Mouse (Mus musculus) hindbrain, embryonic 11.5 days (tissue): ENCODE measurements around the gene Adss. TPM values are rescaled to one million over a fixed set of nuclear protein-coding genes. Genes with fewer than 3 reads are reported as not detected.
A peak's percentile ranks its signal among the peaks of the same experiment; 100 is the strongest.

Experiments used
- ATAC-seq: fragments of 200-750 bp; cut with Nextera tagmentation; 2 replicates; pipeline ENCODE4 v1.8.0; 2017; ENCODE audit warnings: mild to moderate bottlenecking, moderate TSS enrichment, moderate library complexity; ENCODE audit not compliant: low FRiP score
- DNase-seq: peaks from one replicate; pipeline ENCODE4 v3.0.0-alpha.2; 2015; ENCODE audit warnings: low spot score
- H3K27ac ChIP-seq: fragments of 300-500 bp; sonication (generic); 2 replicates; pipeline ENCODE4 v1.5.1; 2014; ENCODE audit warnings: mild to moderate bottlenecking, low read depth, low read length
- H3K27me3 ChIP-seq: fragments of 300-500 bp; sonication (generic); 2 replicates; pipeline ENCODE4 v1.6.1; 2014; ENCODE audit warnings: mild to moderate bottlenecking, low read length, moderate library complexity, mixed read lengths; ENCODE audit not compliant: control insufficient read depth, insufficient read depth
- H3K36me3 ChIP-seq: fragments of 300-500 bp; sonication (generic); 2 replicates; pipeline ENCODE4 v1.6.1; 2014; ENCODE audit warnings: mild to moderate bottlenecking, low read length, moderate library complexity, mixed read lengths; ENCODE audit not compliant: control insufficient read depth, insufficient read depth
- H3K4me1 ChIP-seq: fragments of 300-500 bp; sonication (generic); replicated peaks from 2 replicates; pipeline ENCODE4 v1.6.1; 2014; ENCODE audit warnings: low read length, mixed read lengths; ENCODE audit not compliant: control insufficient read depth, insufficient read depth
- H3K4me2 ChIP-seq: fragments of 300-500 bp; sonication (generic); replicated peaks from 2 replicates; pipeline ENCODE4 v1.6.1; 2014; ENCODE audit warnings: mild to moderate bottlenecking, low read depth, low read length
- H3K4me3 ChIP-seq: fragments of 300-500 bp; sonication (generic); 2 replicates; pipeline ENCODE4 v1.5.1; 2014; ENCODE audit warnings: low read depth, low read length
- H3K9ac ChIP-seq: fragments of 300-500 bp; sonication (generic); 2 replicates; pipeline ENCODE4 v1.6.1; 2014; ENCODE audit warnings: low read depth, low read length
- H3K9me3 ChIP-seq: fragments of 300-500 bp; sonication (generic); 2 replicates; pipeline ENCODE4 v1.6.1; 2016; ENCODE audit warnings: low read length; ENCODE audit not compliant: control insufficient read depth
- WGBS: fragments of 180-500 bp; shearing (Covaris S2); extraction: QIAGEN DNeasy Blood & Tissue Kit; methylation state at CpG from one replicate; pipeline ENCODE4 v1.1.7; 2014; 5-methylcytosine and 5-hydroxymethylcytosine counted together
- polyA plus RNA-seq: library from polyadenylated mRNA; unstranded; fragments of >200 nt; fragmentation: Nextera tagmentation; extraction: Ambion mirVana; gene quantifications from 2 replicates; pipeline ENCODE4 v1.2.1, GENCODE M21; 2014

Gene Adss
- polyA plus RNA-seq, 1 experiment from 2014 or later, result 59.0 TPM

DNA sequence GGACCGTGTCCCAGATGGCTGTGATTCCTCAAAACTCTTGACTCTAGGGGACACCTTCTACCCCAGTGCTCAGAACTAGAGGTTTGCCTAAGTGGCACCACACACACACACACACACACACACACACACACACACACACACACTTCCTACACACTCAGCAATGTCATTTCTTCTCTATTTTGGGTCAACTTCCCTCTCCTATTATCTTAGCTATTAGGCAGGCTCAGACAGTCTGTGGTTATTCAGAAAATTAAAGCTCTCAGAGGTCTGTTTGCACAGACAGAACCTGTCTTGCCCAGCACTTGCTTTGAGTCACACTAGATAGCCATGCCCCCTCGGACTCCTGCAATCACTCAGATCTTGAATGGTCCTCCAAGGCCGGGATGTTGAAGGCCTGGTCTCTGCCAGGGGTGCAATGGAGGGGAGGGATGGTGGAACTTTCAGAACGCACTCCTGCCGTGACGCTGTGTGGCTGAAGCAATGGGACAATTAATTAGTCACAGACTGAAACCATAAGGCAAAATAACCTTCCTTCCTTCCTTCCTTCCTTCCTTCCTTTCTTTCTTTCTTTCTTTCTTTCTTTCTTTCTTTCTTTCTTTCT is 58.7 kb downstream of the Adss start:
- ATAC-seq (no peak), DNase-seq (no peak)
- 63% methylated on average over 6 of the region's 6 CpGs for WGBS

DNA sequence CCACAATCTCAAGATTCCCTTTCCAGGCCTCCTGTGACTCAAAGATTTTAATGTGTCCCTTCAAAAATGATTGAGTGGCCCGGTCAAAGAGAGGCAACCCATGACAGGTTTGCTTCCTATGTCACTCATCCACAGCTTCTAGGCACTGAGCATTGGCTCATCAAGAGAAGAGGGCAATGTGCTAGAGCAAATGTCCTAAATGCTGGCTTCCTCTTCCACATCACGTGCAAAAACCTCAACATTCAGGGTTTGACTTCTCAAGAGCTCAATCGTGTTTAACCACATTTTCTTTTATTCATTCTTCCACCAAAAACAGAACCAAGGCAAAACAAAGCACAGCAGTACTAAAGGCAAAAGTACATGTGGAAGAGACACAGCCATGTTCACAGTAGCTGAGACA is 64.3 kb downstream of the Adss start:
- Histone ChIP-seq H3K4me3 (no peak overlapping the region), H3K4me1 (no peaks in the 10 kb centered on the region), H3K27ac (no peak overlapping the region), H3K4me2 (no peak overlapping the region), H3K27me3 (no peaks in the 10 kb centered on the region), H3K36me3 (no peaks in the 10 kb centered on the region), H3K9me3 (no peaks in the 10 kb centered on the region), H3K9ac (no peak overlapping the region)
- ATAC-seq (no peak), DNase-seq (no peak)
- 92% methylated on average over 3 of the region's 3 CpGs for WGBS

More for the DNA sequence above, 58.7 kb downstream of the Adss start:
- no peaks in the 10 kb centered on the region for H3K9me3 ChIP-seq
- H3K27me3 ChIP-seq, result no peaks in the 10 kb centered on the region
- H3K4me3 ChIP-seq, result no peak overlapping the region
- no peak overlapping the region for H3K27ac ChIP-seq
- no peak overlapping the region for H3K4me2 ChIP-seq
- H3K4me1 ChIP-seq, result no peaks in the 10 kb centered on the region
- no peaks in the 10 kb centered on the region for H3K36me3 ChIP-seq
- no peak overlapping the region for H3K9ac ChIP-seq

DNA sequence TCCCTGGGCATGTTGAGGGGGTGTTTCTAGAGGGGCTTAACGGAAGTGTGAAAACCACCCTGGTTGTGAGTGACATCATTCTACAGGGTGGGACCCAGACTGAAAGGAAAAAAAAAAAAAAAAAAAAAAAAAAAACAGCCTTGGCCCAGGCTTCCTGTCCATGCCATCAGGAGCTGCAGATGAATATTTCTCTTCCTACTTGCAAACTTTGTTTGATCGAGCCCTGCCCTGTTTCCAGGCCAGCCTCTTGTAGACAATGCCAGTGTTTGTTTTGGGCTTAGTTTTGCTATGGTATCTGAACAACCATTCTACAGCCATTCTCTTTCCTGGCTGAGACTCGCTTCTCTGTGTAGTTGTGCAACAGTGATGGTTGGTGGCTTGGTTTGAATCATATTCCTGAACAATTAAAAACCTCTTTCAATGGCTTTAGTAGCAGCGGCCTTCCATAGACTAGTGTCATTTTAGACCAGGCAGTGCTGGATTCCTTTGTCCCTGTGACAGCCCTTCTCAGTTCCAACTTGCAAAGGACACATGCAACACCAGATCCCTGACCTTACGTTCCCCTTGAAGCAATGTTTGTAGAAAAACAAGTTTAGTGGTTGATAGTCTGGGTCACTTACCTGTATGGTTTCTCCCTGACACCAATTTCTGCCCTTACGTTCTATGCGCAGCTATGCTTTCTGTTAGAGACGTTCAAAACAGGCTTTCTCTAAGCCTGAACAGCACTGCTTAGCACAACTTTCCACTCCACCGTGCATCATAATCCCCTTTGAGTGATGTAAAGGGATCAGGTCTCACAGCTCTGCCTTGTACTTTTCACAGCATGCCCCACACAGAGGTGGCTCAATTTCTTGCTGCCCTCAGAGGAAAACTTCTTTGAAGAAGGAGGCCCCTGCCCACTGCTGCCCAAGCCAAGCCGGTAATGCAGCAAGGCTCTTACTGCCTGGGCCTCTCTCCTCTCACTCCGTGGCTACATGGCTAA is 67.0 kb downstream of the Adss start, which contains the start of gene 1700016C15Rik:
TSS of gene 1700016C15Rik (plus strand) at position 772 of the 982 bp plus-strand sequence.
- Histone ChIP-seq H3K27me3 (no peaks in the 10 kb centered on the region), H3K36me3 (no peaks in the 10 kb centered on the region), H3K9ac (no peak within 1 kb of the TSS), H3K9me3 (no peaks in the 10 kb centered on the region), H3K4me3 (no peak within 1 kb of the TSS), H3K4me2 (no peak within 1 kb of the TSS), H3K4me1 (no peaks in the 10 kb centered on the region), H3K27ac (no peak within 1 kb of the TSS)
- no peak for ATAC-seq
- no peak for DNase-seq
- WGBS, result 75% methylated on average over 11 of the region's 11 CpGs

DNA sequence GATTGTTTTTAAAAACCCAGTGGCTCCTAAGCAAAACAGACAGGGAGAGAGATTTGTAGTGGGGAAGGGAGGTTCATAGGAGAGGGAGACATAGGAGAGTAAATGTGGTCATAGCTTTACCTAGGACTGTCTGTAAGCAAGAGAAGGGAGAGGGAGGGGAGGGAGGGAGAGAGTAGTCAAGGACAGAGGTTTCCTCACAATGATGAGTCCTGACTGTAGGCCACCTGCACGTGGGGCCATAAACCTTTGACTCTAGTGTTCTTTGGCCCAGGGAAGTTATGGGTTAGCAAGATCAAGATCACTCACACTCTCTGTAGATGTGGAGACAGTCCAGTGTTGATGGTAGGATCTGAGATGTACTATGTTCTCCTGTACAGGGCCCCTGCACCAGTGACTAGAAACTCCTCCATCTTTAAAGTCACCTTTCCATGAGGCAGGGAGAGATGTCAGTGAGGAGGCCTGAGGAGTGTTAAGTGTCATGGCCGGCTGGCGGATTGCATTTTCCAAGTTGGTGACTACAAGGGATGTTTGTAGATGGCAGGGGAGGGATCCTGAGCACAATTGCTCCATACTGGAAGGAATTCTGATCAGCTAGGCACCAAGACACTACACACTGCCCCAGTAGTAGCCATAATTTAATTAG is 68.3 kb downstream of the Adss start:
- ATAC-seq, result no peak
- 85% methylated on average over 3 of the region's 3 CpGs for WGBS
- Histone ChIP-seq H3K9me3 (no peaks in the 10 kb centered on the region), H3K36me3 (no peaks in the 10 kb centered on the region), H3K27me3 (no peaks in the 10 kb centered on the region), H3K9ac (no peak overlapping the region), H3K27ac (no peak overlapping the region), H3K4me2 (no peak overlapping the region), H3K4me3 (no peak overlapping the region), H3K4me1 (no peaks in the 10 kb centered on the region)
- DNase-seq, result no peak

DNA sequence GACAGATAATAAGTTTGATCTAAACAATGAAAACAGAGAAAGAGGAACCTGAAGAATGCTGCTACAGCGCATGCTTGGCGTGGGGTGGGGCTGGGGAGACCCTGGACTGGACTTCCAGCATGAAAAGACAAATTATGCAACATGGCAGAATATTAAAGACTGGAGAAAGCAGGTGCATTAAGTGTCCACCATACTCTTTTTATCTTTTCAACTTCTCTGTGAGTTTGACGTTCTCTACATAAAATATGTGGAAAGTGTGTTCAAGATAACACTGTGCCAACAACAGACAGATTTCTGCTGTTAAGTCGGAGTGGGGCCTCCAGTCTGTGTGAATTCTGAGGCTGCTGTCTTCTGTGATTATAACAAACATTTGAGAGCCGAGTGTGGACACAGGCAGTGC is 69.4 kb downstream of the Adss start:
- Histone ChIP-seq H3K27me3 (no peaks in the 10 kb centered on the region), H3K9me3 (no peaks in the 10 kb centered on the region), H3K27ac (no peak overlapping the region), H3K36me3 (no peaks in the 10 kb centered on the region), H3K9ac (no peak overlapping the region), H3K4me1 (no peaks in the 10 kb centered on the region), H3K4me2 (no peak overlapping the region), H3K4me3 (no peak overlapping the region)
- 81% methylated on average over 5 of the region's 5 CpGs for WGBS
- ATAC-seq (no peak), DNase-seq (no peak)

DNA sequence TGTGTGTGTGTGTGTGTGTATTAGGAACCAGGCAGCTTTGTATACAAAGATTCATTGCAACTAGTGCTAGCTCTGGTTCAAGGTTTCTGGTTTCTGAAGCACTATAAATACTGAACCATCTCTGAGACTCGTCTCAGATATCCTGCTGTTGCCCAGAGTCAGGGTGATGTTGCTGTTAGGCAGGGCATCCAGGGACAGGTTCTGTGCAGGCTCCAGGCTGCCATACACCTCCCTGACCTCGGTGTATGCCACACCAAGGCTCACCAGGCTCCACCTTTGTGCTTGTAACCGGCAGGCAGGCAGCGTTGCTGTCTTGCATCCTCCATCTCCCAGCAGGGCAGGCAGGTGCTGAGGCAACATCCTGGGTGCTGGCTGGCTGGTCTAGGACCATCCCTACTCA is 72.5 kb downstream of the Adss start:
- Histone ChIP-seq H3K27me3 (no peaks in the 10 kb centered on the region), H3K9ac (no peak overlapping the region), H3K4me3 (no peak overlapping the region), H3K36me3 (no peaks in the 10 kb centered on the region), H3K27ac (no peak overlapping the region), H3K9me3 (no peaks in the 10 kb centered on the region), H3K4me2 (no peak overlapping the region), H3K4me1 (no peaks in the 10 kb centered on the region)
- 83% methylated on average over 4 of the region's 4 CpGs for WGBS
- ATAC-seq (no peak), DNase-seq (no peak)

DNA sequence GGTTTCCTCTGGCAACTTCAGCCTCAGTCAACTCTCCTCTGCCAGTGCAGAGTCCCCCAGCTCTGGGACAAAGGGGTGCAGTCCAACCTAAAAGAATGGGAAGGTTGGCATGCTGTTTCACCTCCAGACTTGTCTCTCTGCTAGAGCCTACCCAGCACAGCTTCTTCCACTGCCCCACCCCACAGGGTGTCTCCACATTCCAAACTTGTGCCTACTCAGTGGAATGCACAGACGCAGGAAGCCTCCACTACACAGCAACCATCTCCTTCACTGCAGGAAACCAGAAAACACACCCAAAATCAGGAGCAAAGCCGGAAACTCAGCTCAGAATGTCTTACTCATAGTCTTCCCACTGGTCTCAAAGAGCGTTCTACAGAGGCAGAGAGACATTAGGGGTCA is 77.3 kb downstream of the Adss start:
- no peak overlapping the region for H3K4me2 ChIP-seq
- no peak for ATAC-seq
- H3K9me3 ChIP-seq, result no peaks in the 10 kb centered on the region
- no peaks in the 10 kb centered on the region for H3K36me3 ChIP-seq
- H3K9ac ChIP-seq, result no peak overlapping the region
- no peaks in the 10 kb centered on the region for H3K27me3 ChIP-seq
- 73% methylated on average over 3 of the region's 3 CpGs for WGBS
- H3K4me1 ChIP-seq, result no peaks in the 10 kb centered on the region
- no peak overlapping the region for H3K4me3 ChIP-seq
- H3K27ac ChIP-seq, result no peak overlapping the region
- no peak for DNase-seq

DNA sequence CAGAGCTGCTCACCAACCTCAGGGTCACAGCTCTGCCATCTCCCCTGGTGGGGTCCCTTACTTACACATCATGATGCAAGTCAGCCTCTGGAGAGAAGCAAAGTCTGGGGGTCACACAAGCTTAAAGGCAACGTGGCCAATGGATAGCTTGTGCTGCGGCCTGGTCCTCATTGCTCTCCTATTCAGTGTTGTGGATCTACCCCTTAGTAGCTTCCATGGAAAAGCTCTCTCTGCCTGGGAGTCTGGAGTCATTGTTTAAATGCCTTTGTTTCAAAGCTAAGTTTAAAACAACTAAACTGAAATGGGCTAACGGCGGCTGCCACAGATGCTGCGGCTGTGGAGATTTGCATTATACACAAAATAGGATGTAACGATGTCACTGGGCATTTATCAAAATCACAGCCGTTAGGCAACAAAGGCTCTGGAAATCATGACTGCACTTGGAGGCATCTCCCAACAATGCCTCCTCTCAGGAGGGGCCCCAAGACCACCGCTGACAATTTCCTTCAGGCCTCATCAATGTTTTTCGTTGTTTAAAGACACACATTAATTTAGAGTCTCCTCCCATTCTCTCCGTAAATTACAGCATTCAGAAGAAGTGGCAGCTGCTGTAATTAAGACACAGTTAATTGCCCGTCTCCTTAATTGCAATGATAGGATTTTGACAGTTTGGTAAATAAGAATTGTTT is 77.8 kb downstream of the Adss start:
- H3K4me2 ChIP-seq, result no peak overlapping the region
- no peak overlapping the region for H3K27ac ChIP-seq
- no peaks in the 10 kb centered on the region for H3K4me1 ChIP-seq
- H3K9ac ChIP-seq, result no peak overlapping the region
- no peaks in the 10 kb centered on the region for H3K9me3 ChIP-seq
- no peak overlapping the region for H3K4me3 ChIP-seq
- no peaks in the 10 kb centered on the region for H3K36me3 ChIP-seq
- ATAC-seq, result peak; percentile 64
- WGBS, result 52% methylated on average over 11 of the region's 11 CpGs
- DNase-seq, result peak; percentile 27
- no peaks in the 10 kb centered on the region for H3K27me3 ChIP-seq
